9 mouse cellular contexts compared by ENCODE assay signal in genomic region chr13:54887366-54887921, GRCm38 (mm10).
A peak's percentile ranks its signal among the peaks of the same experiment; 100 is the strongest.
DNase-seq lines count a peak whose midpoint lies in the region; ATAC-seq and TF ChIP-seq lines count a peak whose summit lies in the region.
"Had no signal": no experiment of that assay in that cellular context is flagged by ENCODE, and none has a peak within 500 bp of the region (broad histone marks: within the 10 kb centered on the region; RNA-seq: fewer than 3 reads in every experiment).

No protein-coding gene starts in this region.

- peaks cover 12% of the 10 kb centered on the region; the same call in 1 of the 2 replicates for H3K27me3 ChIP-seq in kidney, embryonic 16.5 days (ENCODE audit: insufficient read depth, low read length)
- peaks cover 60% of the 10 kb centered on the region for H3K27me3 ChIP-seq in forebrain, embryonic 10.5 days (ENCODE audit: poor library complexity, severe bottlenecking)
- no peaks in the 10 kb centered on the region for H3K27me3 ChIP-seq in thymus, adult 2 months (ENCODE audit: control insufficient read depth, insufficient read depth, low read length)

- H3K4me3 ChIP-seq in kidney, embryonic 16.5 days (ENCODE audit: low read length), result peak overlapping the region; percentile 1; the same call in 1 of the 2 replicates
- H3K4me3 ChIP-seq in forebrain, embryonic 10.5 days, result peak overlapping the region; percentile 49
- H3K4me3 ChIP-seq in thymus, adult 2 months (ENCODE audit: control insufficient read depth, insufficient read depth, low read length), result no peak overlapping the region
- H3K4me3 ChIP-seq: erythroblast, embryonic 14.5 days had no signal

- H3K27ac ChIP-seq in kidney, embryonic 16.5 days (ENCODE audit: low read length), result no peak overlapping the region
- H3K27ac ChIP-seq in forebrain, embryonic 10.5 days, result peak overlapping the region; percentile 81
- H3K27ac ChIP-seq in thymus, adult 2 months (ENCODE audit: control insufficient read depth, insufficient read depth, low read length), result no peak overlapping the region

- TF ChIP-seq POLR2A in thymus, adult 2 months (IDR thresholded peaks at IDR 0.05; ENCODE audit: control insufficient read depth, extremely low read depth, insufficient read depth, low read length, poor library complexity), result no peak

- no peaks in the 10 kb centered on the region for H3K9me3 ChIP-seq in kidney, embryonic 16.5 days (ENCODE audit: low read length)
- H3K9me3 ChIP-seq in forebrain, embryonic 10.5 days, result 0 out of 2 replicates have a peak, but pooled peaks cover 3% of the 10 kb centered on the region

- H3K9ac ChIP-seq in kidney, embryonic 16.5 days (replicated peaks; ENCODE audit: low read length), result no peak overlapping the region

- no peak for ATAC-seq in kidney, embryonic 16.5 days (ENCODE audit: low FRiP score, low TSS enrichment)

- no peaks in the 10 kb centered on the region for H3K36me3 ChIP-seq in kidney, embryonic 16.5 days (ENCODE audit: insufficient read depth, low read length)
- no peaks in the 10 kb centered on the region for H3K36me3 ChIP-seq in forebrain, embryonic 10.5 days (replicated peaks)
- H3K36me3 ChIP-seq in thymus, adult 2 months (ENCODE audit: control insufficient read depth, insufficient read depth, low read length), result no peaks in the 10 kb centered on the region

- TF ChIP-seq CTCF in thymus, adult 2 months (IDR thresholded peaks at IDR 0.05; ENCODE audit: borderline replicate concordance, control insufficient read depth, extremely low read depth, insufficient read depth, low read length, poor library complexity), result no peak

- H3K4me2 ChIP-seq in kidney, embryonic 16.5 days (replicated peaks; ENCODE audit: low read depth, low read length), result peak overlapping the region; percentile 39

- DNase-seq in kidney, adult 8-10 months, result no peak
- peak; percentile 53 for DNase-seq in forebrain, embryonic 10.5 days (ENCODE audit: extremely low spot score, low spot score)
- peak; percentile 45 for DNase-seq in left cerebral cortex, postnatal 4 days
- peak; percentile 58 for DNase-seq in right cerebral cortex, adult 18-20 months
- DNase-seq in thymus, adult 2 months, result no peak
- DNase-seq in gastrocnemius, adult 18-20 months (ENCODE audit: low spot score), result no peak
- no peak for DNase-seq in heart, adult 11 months

- intact Hi-C loops in left cerebral cortex, postnatal 4 days (cut with DNase I), result no loop called here

- peaks cover 4% of the 10 kb centered on the region; the same call in 1 of the 2 replicates for H3K4me1 ChIP-seq in kidney, embryonic 16.5 days (ENCODE audit: insufficient read depth, low read length)
- H3K4me1 ChIP-seq in forebrain, embryonic 10.5 days, result peaks cover 55% of the 10 kb centered on the region
- no peaks in the 10 kb centered on the region for H3K4me1 ChIP-seq in thymus, adult 2 months (replicated peaks; ENCODE audit: control insufficient read depth, insufficient read depth, low read length)

- 17% methylated on average over 18 of the region's 18 CpGs for WGBS in kidney, embryonic 16.5 days
- 7% methylated on average over 18 of the region's 18 CpGs for WGBS in forebrain, embryonic 10.5 days
- WGBS in thymus, adult 2 months, result 30% methylated on average over 18 of the region's 18 CpGs

Comparison
In these comparisons a context has a peak if more than half of its experiments do, and no peak if none do; other contexts are left out.
1. DNase-seq: peak in forebrain, embryonic 10.5 days (single experiment), left cerebral cortex, postnatal 4 days (single experiment) and right cerebral cortex, adult 18-20 months (single experiment); none in kidney, adult 8-10 months (0 of 2), thymus, adult 2 months (single experiment), gastrocnemius, adult 18-20 months (single experiment) and heart, adult 11 months (single experiment).